Mouse (Mus musculus): Measurements from ENCODE around the gene Sec23a. TPM values are rescaled to one million over a fixed set of nuclear protein-coding genes. Genes with fewer than 3 reads are reported as not detected.

Gene Sec23a
- polyA plus RNA-seq, 1 experiment from 2014 or later = 77.8 TPM

- Histone ChIP-seq H3K36me3 (ENCODE audit: control insufficient read depth, insufficient read depth, low read length) (no peaks in the 10 kb centered on the region; the same call in 1 of the 2 replicates), H3K4me2 (no peak overlapping the region), H3K27ac (ENCODE audit: low read depth, low read length) (no peak overlapping the region), H3K9me3 (replicated peaks; ENCODE audit: control insufficient read depth, low read length) (no peaks in the 10 kb centered on the region), H3K9ac (ENCODE audit: low read depth, low read length) (no peak overlapping the region), H3K4me1 (ENCODE audit: control insufficient read depth, insufficient read depth, low read length) (no peaks in the 10 kb centered on the region), H3K27me3 (ENCODE audit: control insufficient read depth, insufficient read depth, low read length) (no peaks in the 10 kb centered on the region), H3K4me3 (ENCODE audit: low read depth, low read length) (no peak overlapping the region)
- no peak for ATAC-seq (replicated peaks; ENCODE audit: insufficient number of reproducible peaks, low FRiP score, low TSS enrichment)
- WGBS (ENCODE audit: insufficient replicate concordance) = 79% methylated on average over 3 of the region's 3 CpGs
These were observed 40.7 kb upstream of the Sec23a start for GRCm38 (mm10) chr12:59052470-59052869.

GRCm38 (mm10) chr12:59040851-59041250 is 29.0 kb upstream of the Sec23a start:
- no peak overlapping the region for H3K4me3 ChIP-seq (ENCODE audit: low read depth, low read length)
- H3K4me2 ChIP-seq = no peak overlapping the region; the same call in none of the 2 replicates
- H3K4me1 ChIP-seq (ENCODE audit: control insufficient read depth, insufficient read depth, low read length) = peaks cover 4% of the 10 kb centered on the region; the same call in 1 of the 2 replicates
- H3K9me3 ChIP-seq (replicated peaks; ENCODE audit: control insufficient read depth, low read length) = no peaks in the 10 kb centered on the region
- H3K9ac ChIP-seq (ENCODE audit: low read depth, low read length) = no peak overlapping the region
- peak overlapping the region; percentile 82 for H3K27ac ChIP-seq (ENCODE audit: low read depth, low read length)
- WGBS (ENCODE audit: insufficient replicate concordance) = 30% methylated on average over 7 of the region's 7 CpGs
- H3K27me3 ChIP-seq (ENCODE audit: control insufficient read depth, insufficient read depth, low read length) = no peaks in the 10 kb centered on the region
- peaks cover 11% of the 10 kb centered on the region for H3K36me3 ChIP-seq (ENCODE audit: control insufficient read depth, insufficient read depth, low read length)
- 0 out of 2 replicates have a peak, but pooled peaks have one; percentile 29 for ATAC-seq (replicated peaks; ENCODE audit: insufficient number of reproducible peaks, low FRiP score, low TSS enrichment)

GRCm38 (mm10) chr12:59039971-59040844 is 28.4 kb upstream of the Sec23a start:
- H3K9ac ChIP-seq (ENCODE audit: low read depth, low read length) = 0 out of 2 replicates have a peak overlapping the region, but pooled peaks have one; percentile 4
- no peaks in the 10 kb centered on the region for H3K27me3 ChIP-seq (ENCODE audit: control insufficient read depth, insufficient read depth, low read length)

GRCm38 (mm10) chr12:59039162-59039970 is 27.5 kb upstream of the Sec23a start:
- Histone ChIP-seq H3K4me2 (no peak overlapping the region), H3K27ac (ENCODE audit: low read depth, low read length) (peak overlapping the region; percentile 82; the same call in 1 of the 2 replicates), H3K36me3 (ENCODE audit: control insufficient read depth, insufficient read depth, low read length) (peaks cover 7% of the 10 kb centered on the region), H3K9me3 (replicated peaks; ENCODE audit: control insufficient read depth, low read length) (no peaks in the 10 kb centered on the region), H3K9ac (ENCODE audit: low read depth, low read length) (no peak overlapping the region), H3K4me3 (ENCODE audit: low read depth, low read length) (peak overlapping the region; percentile 18; the same call in 1 of the 2 replicates), H3K4me1 (ENCODE audit: control insufficient read depth, insufficient read depth, low read length) (peaks cover 4% of the 10 kb centered on the region; the same call in 1 of the 2 replicates), H3K27me3 (ENCODE audit: control insufficient read depth, insufficient read depth, low read length) (no peaks in the 10 kb centered on the region)
- 63% methylated on average over 10 of the region's 10 CpGs for WGBS (ENCODE audit: insufficient replicate concordance)
- ATAC-seq (replicated peaks; ENCODE audit: insufficient number of reproducible peaks, low FRiP score, low TSS enrichment) = no peak

More at GRCm38 (mm10) chr12:59039971-59040844, 28.4 kb upstream of the Sec23a start:
- Histone ChIP-seq H3K4me3 (ENCODE audit: low read depth, low read length) (peak overlapping the region; percentile 18; the same call in 1 of the 2 replicates), H3K4me2 (peak overlapping the region; percentile 50), H3K27ac (ENCODE audit: low read depth, low read length) (peak overlapping the region; percentile 82), H3K4me1 (ENCODE audit: control insufficient read depth, insufficient read depth, low read length) (peaks cover 4% of the 10 kb centered on the region; the same call in 1 of the 2 replicates), H3K9me3 (replicated peaks; ENCODE audit: control insufficient read depth, low read length) (no peaks in the 10 kb centered on the region), H3K36me3 (ENCODE audit: control insufficient read depth, insufficient read depth, low read length) (peaks cover 11% of the 10 kb centered on the region)
- WGBS (ENCODE audit: insufficient replicate concordance) = 2% methylated on average over 23 of the region's 23 CpGs
- peak; percentile 79 for ATAC-seq (replicated peaks; ENCODE audit: insufficient number of reproducible peaks, low FRiP score, low TSS enrichment)

GRCm38 (mm10) chr12:59032101-59032500 is 20.3 kb upstream of the Sec23a start:
- H3K9ac ChIP-seq (ENCODE audit: low read depth, low read length) = no peak overlapping the region
- H3K36me3 ChIP-seq (ENCODE audit: control insufficient read depth, insufficient read depth, low read length) = peaks cover 10% of the 10 kb centered on the region
- ATAC-seq (replicated peaks; ENCODE audit: insufficient number of reproducible peaks, low FRiP score, low TSS enrichment) = no peak
- H3K27ac ChIP-seq (ENCODE audit: low read depth, low read length) = no peak overlapping the region
- no peaks in the 10 kb centered on the region for H3K9me3 ChIP-seq (replicated peaks; ENCODE audit: control insufficient read depth, low read length)
- H3K4me1 ChIP-seq (ENCODE audit: control insufficient read depth, insufficient read depth, low read length) = no peaks in the 10 kb centered on the region
- H3K27me3 ChIP-seq (ENCODE audit: control insufficient read depth, insufficient read depth, low read length) = no peaks in the 10 kb centered on the region
- H3K4me3 ChIP-seq (ENCODE audit: low read depth, low read length) = no peak overlapping the region
- WGBS (ENCODE audit: insufficient replicate concordance) = 62% methylated on average over 5 of the region's 5 CpGs
- no peak overlapping the region for H3K4me2 ChIP-seq

- 85% methylated on average over 4 of the region's 4 CpGs for WGBS (ENCODE audit: insufficient replicate concordance)
- no peak for ATAC-seq (replicated peaks; ENCODE audit: insufficient number of reproducible peaks, low FRiP score, low TSS enrichment)
- Histone ChIP-seq H3K9ac (ENCODE audit: low read depth, low read length) (no peak overlapping the region), H3K4me3 (ENCODE audit: low read depth, low read length) (no peak overlapping the region), H3K4me2 (no peak overlapping the region), H3K9me3 (replicated peaks; ENCODE audit: control insufficient read depth, low read length) (no peaks in the 10 kb centered on the region), H3K4me1 (ENCODE audit: control insufficient read depth, insufficient read depth, low read length) (no peaks in the 10 kb centered on the region), H3K27me3 (ENCODE audit: control insufficient read depth, insufficient read depth, low read length) (no peaks in the 10 kb centered on the region), H3K27ac (ENCODE audit: low read depth, low read length) (no peak overlapping the region), H3K36me3 (ENCODE audit: control insufficient read depth, insufficient read depth, low read length) (peaks cover 21% of the 10 kb centered on the region)
These were observed 9.5 kb upstream of the Sec23a start for GRCm38 (mm10) chr12:59021306-59021705.

GRCm38 (mm10) chr12:59019891-59020290 is 8.1 kb upstream of the Sec23a start:
- no peak overlapping the region for H3K4me3 ChIP-seq (ENCODE audit: low read depth, low read length)
- H3K27me3 ChIP-seq (ENCODE audit: control insufficient read depth, insufficient read depth, low read length) = no peaks in the 10 kb centered on the region
- H3K27ac ChIP-seq (ENCODE audit: low read depth, low read length) = no peak overlapping the region
- H3K4me1 ChIP-seq (ENCODE audit: control insufficient read depth, insufficient read depth, low read length) = no peaks in the 10 kb centered on the region
- WGBS (ENCODE audit: insufficient replicate concordance) = 87% methylated on average over 2 of the region's 2 CpGs
- H3K36me3 ChIP-seq (ENCODE audit: control insufficient read depth, insufficient read depth, low read length) = peaks cover 16% of the 10 kb centered on the region
- H3K4me2 ChIP-seq = no peak overlapping the region
- H3K9ac ChIP-seq (ENCODE audit: low read depth, low read length) = no peak overlapping the region
- ATAC-seq (replicated peaks; ENCODE audit: insufficient number of reproducible peaks, low FRiP score, low TSS enrichment) = no peak
- no peaks in the 10 kb centered on the region for H3K9me3 ChIP-seq (replicated peaks; ENCODE audit: control insufficient read depth, low read length)

- H3K27ac ChIP-seq (ENCODE audit: low read depth, low read length) = no peak overlapping the region
- no peak overlapping the region for H3K4me3 ChIP-seq (ENCODE audit: low read depth, low read length)
- H3K4me1 ChIP-seq (ENCODE audit: control insufficient read depth, insufficient read depth, low read length) = no peaks in the 10 kb centered on the region
- no peaks in the 10 kb centered on the region for H3K9me3 ChIP-seq (replicated peaks; ENCODE audit: control insufficient read depth, low read length)
- no peak overlapping the region for H3K9ac ChIP-seq (ENCODE audit: low read depth, low read length)
- ATAC-seq (replicated peaks; ENCODE audit: insufficient number of reproducible peaks, low FRiP score, low TSS enrichment) = no peak
- WGBS (ENCODE audit: insufficient replicate concordance) = 84% methylated on average over 8 of the region's 8 CpGs
- no peaks in the 10 kb centered on the region for H3K27me3 ChIP-seq (ENCODE audit: control insufficient read depth, insufficient read depth, low read length)
- H3K4me2 ChIP-seq = no peak overlapping the region
- peaks cover 13% of the 10 kb centered on the region for H3K36me3 ChIP-seq (ENCODE audit: control insufficient read depth, insufficient read depth, low read length)
These were observed 6.2 kb upstream of the Sec23a start for GRCm38 (mm10) chr12:59017970-59018369.

All from heart, embryonic 11.5 days (tissue).